Mouse (Mus musculus): ENCODE data around the gene Timp3. TPM values are rescaled to one million over a fixed set of nuclear protein-coding genes. Genes with fewer than 3 reads are reported as not detected.

Gene Timp3
- polyA plus RNA-seq, 1 experiment from 2014 or later, result 51.6 TPM

DNA sequence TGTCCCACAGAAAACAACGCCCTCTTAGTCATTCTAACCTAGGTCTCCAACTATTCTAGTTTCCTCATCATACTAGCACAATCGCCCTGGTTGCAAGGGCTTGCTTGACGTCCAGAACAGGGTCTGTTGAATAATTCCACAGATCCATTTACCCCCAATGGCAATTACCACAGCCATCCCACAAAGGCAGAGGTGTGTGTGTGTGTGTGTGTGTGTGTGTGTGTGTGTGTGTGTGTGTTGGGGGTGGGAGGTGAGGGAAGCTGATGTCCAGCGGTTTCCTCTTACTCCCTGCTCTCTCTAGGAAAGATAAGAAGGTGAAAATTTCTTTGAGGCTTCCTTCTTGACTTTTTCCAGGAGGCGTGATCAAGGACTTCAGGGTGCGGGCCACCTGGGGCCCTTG lies 377 bp upstream of the Timp3 start:
- peaks cover 7% of the 10 kb centered on the region for H3K27me3 ChIP-seq (replicated peaks)

DNA sequence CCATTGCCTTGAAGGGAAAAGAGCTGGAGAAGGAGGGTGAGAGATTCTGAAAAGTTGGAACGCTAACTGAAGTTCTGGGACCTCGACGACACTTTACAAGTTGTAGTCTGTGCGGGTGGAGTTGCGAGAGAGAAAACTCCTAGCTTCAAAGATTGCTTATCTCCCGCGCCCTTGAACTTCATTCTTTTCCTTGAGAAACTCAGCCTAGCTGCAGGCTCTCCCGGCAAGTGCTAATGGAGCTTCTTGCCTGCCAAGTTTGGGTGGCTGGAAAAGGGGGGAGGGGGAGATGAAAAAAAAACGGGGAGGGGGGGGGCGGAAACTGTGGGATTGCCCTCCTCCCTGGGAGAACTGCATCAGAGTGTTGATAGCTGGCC lies 932 bp downstream of the Timp3 start:
- peaks cover 7% of the 10 kb centered on the region for H3K27me3 ChIP-seq (replicated peaks)
- ATAC-seq (ENCODE audit: low FRiP score), result no peak
- 3% methylated on average over 10 of the region's 10 CpGs for WGBS
- peak overlapping the region; percentile 49 for H3K27ac ChIP-seq (replicated peaks)
- no peaks in the 10 kb centered on the region for H3K9me3 ChIP-seq (replicated peaks)
- peak overlapping the region; percentile 57 for H3K9ac ChIP-seq (replicated peaks)
- H3K4me1 ChIP-seq, result peaks cover 42% of the 10 kb centered on the region
- peak overlapping the region; percentile 96 for H3K4me2 ChIP-seq
- peak overlapping the region; percentile 51 for H3K4me3 ChIP-seq (replicated peaks)
- H3K36me3 ChIP-seq, result no peaks in the 10 kb centered on the region

More for the DNA sequence above, 377 bp upstream of the Timp3 start:
- H3K9ac ChIP-seq (replicated peaks), result peak overlapping the region; percentile 57
- H3K4me1 ChIP-seq, result peaks cover 51% of the 10 kb centered on the region
- 35% methylated on average over 6 of the region's 6 CpGs for WGBS
- no peak for ATAC-seq (ENCODE audit: low FRiP score)
- no peak overlapping the region for H3K27ac ChIP-seq (replicated peaks)
- H3K9me3 ChIP-seq (replicated peaks), result no peaks in the 10 kb centered on the region
- peak overlapping the region; percentile 96 for H3K4me2 ChIP-seq
- peak overlapping the region; percentile 51 for H3K4me3 ChIP-seq (replicated peaks)
- no peaks in the 10 kb centered on the region for H3K36me3 ChIP-seq

DNA sequence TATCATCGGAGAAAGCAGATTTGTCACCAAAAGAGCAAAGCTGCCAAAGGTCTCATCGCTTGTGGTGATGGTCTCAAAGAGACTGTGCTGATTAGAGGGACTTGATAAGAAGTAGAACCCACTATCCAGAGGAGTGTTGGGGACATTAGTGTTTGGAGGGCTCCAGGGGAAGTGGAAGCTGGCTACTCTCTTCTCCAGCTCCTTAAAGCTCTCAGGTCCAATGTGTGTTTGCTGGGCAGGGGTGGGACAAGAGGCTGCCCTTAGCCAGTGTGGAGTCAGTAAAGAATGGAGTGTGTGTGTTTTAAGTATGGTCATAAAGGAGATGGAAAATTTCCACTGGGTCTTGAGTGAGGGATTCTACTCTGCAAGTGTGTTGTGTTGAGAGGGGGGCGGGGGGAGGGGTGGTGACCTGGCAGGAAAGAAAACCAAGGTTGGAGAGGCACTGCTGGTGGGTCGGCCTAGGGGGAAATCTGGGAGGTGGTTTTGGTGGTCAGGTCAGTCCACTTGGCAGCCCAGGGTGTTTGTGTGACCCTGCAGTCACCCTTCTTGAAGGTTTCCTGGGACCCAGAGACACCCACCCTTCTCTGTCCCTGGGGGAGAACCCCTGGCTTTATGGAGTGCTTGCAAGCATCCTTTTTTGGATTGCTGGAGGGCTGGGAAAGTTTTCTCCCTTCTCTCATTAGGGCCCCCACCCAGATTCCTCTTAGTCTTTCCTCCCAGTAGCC lies 1.6 kb downstream of the Timp3 start:
- peak overlapping the region; percentile 49; the same call in 1 of the 2 replicates for H3K27ac ChIP-seq (replicated peaks)
- WGBS, result 33% methylated on average over 4 of the region's 4 CpGs
- H3K9ac ChIP-seq (replicated peaks), result peak overlapping the region; percentile 57; the same call in 1 of the 2 replicates

GRCm38 (mm10) chr10:86302318-86302648 lies 2.1 kb downstream of the Timp3 start:
- peak overlapping the region; percentile 49; the same call in 1 of the 2 replicates for H3K27ac ChIP-seq (replicated peaks)
- H3K36me3 ChIP-seq, result no peaks in the 10 kb centered on the region
- no peaks in the 10 kb centered on the region for H3K9me3 ChIP-seq (replicated peaks)
- peak overlapping the region; percentile 57 for H3K9ac ChIP-seq (replicated peaks)
- peak overlapping the region; percentile 51 for H3K4me3 ChIP-seq (replicated peaks)
- WGBS, result 59% methylated on average over 4 of the region's 4 CpGs
- H3K27me3 ChIP-seq (replicated peaks), result peaks cover 7% of the 10 kb centered on the region
- no peak for ATAC-seq (ENCODE audit: low FRiP score)
- peak overlapping the region; percentile 96 for H3K4me2 ChIP-seq
- H3K4me1 ChIP-seq, result peaks cover 40% of the 10 kb centered on the region

More for the DNA sequence above, 1.6 kb downstream of the Timp3 start:
- Histone ChIP-seq H3K27me3 (replicated peaks) (peaks cover 7% of the 10 kb centered on the region), H3K36me3 (no peaks in the 10 kb centered on the region), H3K4me3 (replicated peaks) (peak overlapping the region; percentile 51), H3K4me1 (peaks cover 40% of the 10 kb centered on the region), H3K9me3 (replicated peaks) (no peaks in the 10 kb centered on the region), H3K4me2 (peak overlapping the region; percentile 96)
- ATAC-seq (ENCODE audit: low FRiP score), result no peak

DNA sequence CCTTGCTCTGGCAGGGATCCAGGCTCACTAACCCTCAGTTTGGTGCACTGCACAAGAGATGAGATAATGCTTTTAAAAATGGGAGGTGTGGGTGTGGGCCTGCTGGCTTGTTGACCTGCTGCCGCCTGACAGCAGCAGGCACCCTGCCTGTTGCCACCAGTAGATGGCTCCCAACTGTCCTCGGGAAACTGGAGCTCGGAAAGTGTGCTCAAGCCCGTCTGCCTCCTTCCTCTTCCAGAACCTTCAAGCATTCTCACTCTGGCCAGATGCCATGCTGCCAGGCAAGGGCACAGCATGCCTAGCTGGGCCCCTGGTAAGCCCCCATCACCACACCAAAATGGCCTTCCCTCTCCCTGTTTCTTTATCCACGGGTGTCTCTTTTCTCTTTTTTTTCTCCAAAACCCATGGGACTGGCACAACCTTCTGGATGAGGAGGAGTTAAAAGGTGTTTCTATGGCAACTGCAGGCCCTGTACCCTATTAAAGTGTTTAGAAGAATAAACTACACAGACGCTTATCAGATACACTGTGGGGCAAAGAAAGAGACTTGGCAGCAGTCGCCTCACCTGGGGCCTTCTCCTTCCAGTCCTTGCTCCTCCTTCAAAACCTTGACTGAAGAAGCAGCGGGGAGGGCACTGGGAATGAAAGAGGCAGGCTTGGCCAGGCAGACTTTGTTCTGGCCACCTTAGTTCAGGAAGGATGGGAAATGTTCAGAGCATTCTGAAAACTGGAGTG lies 2.8 kb downstream of the Timp3 start:
- peak overlapping the region; percentile 96 for H3K4me2 ChIP-seq
- no peaks in the 10 kb centered on the region for H3K9me3 ChIP-seq (replicated peaks)
- H3K36me3 ChIP-seq, result no peaks in the 10 kb centered on the region
- H3K9ac ChIP-seq (replicated peaks), result peak overlapping the region; percentile 32
- H3K4me1 ChIP-seq, result peaks cover 40% of the 10 kb centered on the region
- peak overlapping the region; percentile 51 for H3K27ac ChIP-seq (replicated peaks)
- WGBS, result 13% methylated on average over 8 of the region's 8 CpGs
- H3K4me3 ChIP-seq (replicated peaks), result peak overlapping the region; percentile 51
- peaks cover 7% of the 10 kb centered on the region for H3K27me3 ChIP-seq (replicated peaks)
- peak; percentile 25; the same call in 1 of the 2 replicates for ATAC-seq (ENCODE audit: low FRiP score)

DNA sequence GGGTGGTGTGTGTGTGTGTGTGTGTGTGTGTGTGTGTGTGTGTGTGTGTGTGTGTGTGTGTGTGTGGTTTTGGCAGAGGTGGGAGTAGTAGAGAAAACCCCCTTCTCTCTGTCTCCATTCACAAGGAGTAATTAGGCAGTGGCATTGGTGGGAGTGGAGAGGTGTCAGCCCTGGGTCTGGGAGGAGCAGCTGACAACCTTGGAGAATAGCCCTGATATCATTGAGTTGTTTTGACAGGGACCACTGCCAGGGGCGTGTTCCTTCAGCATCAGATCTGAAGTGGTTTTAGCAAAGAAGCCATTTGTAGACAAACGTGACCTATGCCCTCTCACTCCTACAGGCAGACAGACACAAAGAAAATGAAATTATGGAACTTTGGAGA lies 3.3 kb downstream of the Timp3 start:
- WGBS, result 70% methylated on average over 2 of the region's 2 CpGs
- Histone ChIP-seq H3K4me3 (replicated peaks) (no peak overlapping the region; the same call in 1 of the 2 replicates), H3K4me1 (peaks cover 40% of the 10 kb centered on the region), H3K4me2 (peak overlapping the region; percentile 96), H3K9me3 (replicated peaks) (no peaks in the 10 kb centered on the region), H3K27me3 (replicated peaks) (peaks cover 7% of the 10 kb centered on the region), H3K36me3 (no peaks in the 10 kb centered on the region), H3K27ac (replicated peaks) (no peak overlapping the region), H3K9ac (replicated peaks) (peak overlapping the region; percentile 32)
- no peak for ATAC-seq (ENCODE audit: low FRiP score)

DNA sequence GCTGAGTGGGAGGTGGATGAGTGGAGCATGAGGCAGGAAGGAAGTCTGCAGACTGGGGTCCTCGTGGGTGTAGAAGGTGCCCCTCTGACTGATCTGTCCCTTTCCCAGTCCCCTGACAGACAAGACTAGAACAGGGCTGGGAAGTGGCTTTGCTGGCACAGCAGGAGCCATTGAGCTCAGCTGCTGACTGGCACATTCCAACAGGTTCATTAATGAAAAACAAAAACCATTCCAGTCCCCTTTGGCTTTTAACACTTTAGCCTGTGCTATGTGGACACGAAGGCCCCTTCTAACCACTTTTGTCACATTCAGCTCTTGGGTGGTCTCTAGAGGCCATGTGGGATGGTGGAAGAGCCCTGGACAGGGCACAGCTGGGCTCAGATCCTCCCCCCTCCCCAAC lies 4.4 kb downstream of the Timp3 start:
- Histone ChIP-seq H3K36me3 (no peaks in the 10 kb centered on the region), H3K4me3 (replicated peaks) (no peak overlapping the region), H3K9ac (replicated peaks) (no peak overlapping the region), H3K9me3 (replicated peaks) (no peaks in the 10 kb centered on the region), H3K27ac (replicated peaks) (no peak overlapping the region), H3K4me1 (peaks cover 40% of the 10 kb centered on the region), H3K27me3 (replicated peaks) (peaks cover 7% of the 10 kb centered on the region), H3K4me2 (peak overlapping the region; percentile 96)
- ATAC-seq (ENCODE audit: low FRiP score), result no peak
- WGBS, result 10% methylated on average over 2 of the region's 2 CpGs

GRCm38 (mm10) chr10:86307235-86307634 lies 7.1 kb downstream of the Timp3 start:
- no peaks in the 10 kb centered on the region for H3K9me3 ChIP-seq (replicated peaks)
- no peaks in the 10 kb centered on the region for H3K36me3 ChIP-seq
- no peak overlapping the region for H3K27ac ChIP-seq (replicated peaks)
- H3K27me3 ChIP-seq (replicated peaks), result peaks cover under 1% of the 10 kb centered on the region
- WGBS, result 85% methylated on average over 4 of the region's 4 CpGs
- peaks cover 20% of the 10 kb centered on the region for H3K4me1 ChIP-seq
- ATAC-seq (ENCODE audit: low FRiP score), result no peak
- no peak overlapping the region for H3K4me2 ChIP-seq
- no peak overlapping the region for H3K4me3 ChIP-seq (replicated peaks)
- H3K9ac ChIP-seq (replicated peaks), result no peak overlapping the region

GRCm38 (mm10) chr10:86310527-86310926 lies 10.4 kb downstream of the Timp3 start:
- ATAC-seq (ENCODE audit: low FRiP score), result no peak
- Histone ChIP-seq H3K4me3 (replicated peaks) (no peak overlapping the region), H3K9me3 (replicated peaks) (no peaks in the 10 kb centered on the region), H3K4me2 (no peak overlapping the region), H3K27me3 (replicated peaks) (no peaks in the 10 kb centered on the region), H3K4me1 (peaks cover 1% of the 10 kb centered on the region; the same call in 1 of the 2 replicates), H3K36me3 (no peaks in the 10 kb centered on the region), H3K27ac (replicated peaks) (no peak overlapping the region), H3K9ac (replicated peaks) (no peak overlapping the region)
- 42% methylated on average over 6 of the region's 6 CpGs for whole genome bisulfite sequencing

GRCm38 (mm10) chr10:86312976-86313375 lies 12.8 kb downstream of the Timp3 start:
- H3K9me3 ChIP-seq (replicated peaks), result no peaks in the 10 kb centered on the region
- ATAC-seq (ENCODE audit: low FRiP score), result no peak
- WGBS, result 93% methylated on average over 3 of the region's 3 CpGs
- H3K27ac ChIP-seq (replicated peaks), result no peak overlapping the region
- peaks cover 7% of the 10 kb centered on the region for H3K4me1 ChIP-seq
- H3K9ac ChIP-seq (replicated peaks), result no peak overlapping the region
- no peaks in the 10 kb centered on the region for H3K36me3 ChIP-seq
- H3K4me3 ChIP-seq (replicated peaks), result no peak overlapping the region
- no peaks in the 10 kb centered on the region for H3K27me3 ChIP-seq (replicated peaks)
- H3K4me2 ChIP-seq, result no peak overlapping the region

GRCm38 (mm10) chr10:86313448-86313847 lies 13.3 kb downstream of the Timp3 start:
- 75% methylated on average over 1 of the region's 1 CpGs for WGBS

GRCm38 (mm10) chr10:86315513-86315912 lies 15.3 kb downstream of the Timp3 start:
- H3K4me1 ChIP-seq, result peaks cover 15% of the 10 kb centered on the region
- no peak overlapping the region for H3K4me3 ChIP-seq (replicated peaks)
- H3K27ac ChIP-seq (replicated peaks), result no peak overlapping the region
- no peaks in the 10 kb centered on the region for H3K36me3 ChIP-seq
- H3K27me3 ChIP-seq (replicated peaks), result no peaks in the 10 kb centered on the region
- H3K9me3 ChIP-seq (replicated peaks), result no peaks in the 10 kb centered on the region
- ATAC-seq (ENCODE audit: low FRiP score), result no peak
- no peak overlapping the region for H3K4me2 ChIP-seq
- H3K9ac ChIP-seq (replicated peaks), result no peak overlapping the region
- 57% methylated on average over 3 of the region's 3 CpGs for WGBS

More at GRCm38 (mm10) chr10:86313448-86313847, 13.3 kb downstream of the Timp3 start:
- no peak overlapping the region for H3K9ac ChIP-seq (replicated peaks)
- H3K27ac ChIP-seq (replicated peaks), result no peak overlapping the region
- no peak overlapping the region for H3K4me3 ChIP-seq (replicated peaks)
- H3K27me3 ChIP-seq (replicated peaks), result no peaks in the 10 kb centered on the region
- H3K4me1 ChIP-seq, result peaks cover 10% of the 10 kb centered on the region
- H3K36me3 ChIP-seq, result no peaks in the 10 kb centered on the region
- ATAC-seq (ENCODE audit: low FRiP score), result no peak
- H3K9me3 ChIP-seq (replicated peaks), result no peaks in the 10 kb centered on the region
- H3K4me2 ChIP-seq, result no peak overlapping the region

All from neural tube, embryonic 15.5 days (tissue).